Mouse (Mus musculus) liver, adult 2 months (tissue): ENCODE results near the gene Dad1.

Experiments
- CTCF ChIP-seq: fragments of 200-500 bp; IDR thresholded peaks from 2 replicates; pipeline ENCODE4 v1.5.1; 2011; ENCODE audit warnings: low read depth, low read length, control low read depth
- POLR2A ChIP-seq: fragments of 200-500 bp; IDR thresholded peaks from 2 replicates; pipeline ENCODE4 v1.6.1; 2011; ENCODE audit warnings: low read length, control low read depth; ENCODE audit not compliant: insufficient read depth; ENCODE audit errors: extremely low read depth

GRCm38 (mm10) chr14:54220726-54221494, 33.0 kb downstream of the Dad1 start:
- TF ChIP-seq CTCF (no peak), POLR2A (no peak)
